Mouse (Mus musculus) megakaryocyte-erythroid progenitor cell, adult 5-6 weeks (primary cell): ENCODE measurements at regions not wholly inside any gene's neighbourhood (a gene's known extent, or its start where the extent isn't known, plus 50 kb on each side); places are given as distances from the start of the nearest gene placed in this dataset.

Experiments used
- ATAC-seq: replicated peaks from 2 replicates; pipeline ENCODE4 v1.8.0; 2016; ENCODE audit warnings: mild to moderate bottlenecking, inconsistent platforms; ENCODE audit not compliant: severe bottlenecking, poor library complexity, low FRiP score, low TSS enrichment

- no peak for ATAC-seq
These were observed 83.5 kb upstream of the Daam1 start for GRCm38 (mm10) chr12:71747386-71747785.

DNA sequence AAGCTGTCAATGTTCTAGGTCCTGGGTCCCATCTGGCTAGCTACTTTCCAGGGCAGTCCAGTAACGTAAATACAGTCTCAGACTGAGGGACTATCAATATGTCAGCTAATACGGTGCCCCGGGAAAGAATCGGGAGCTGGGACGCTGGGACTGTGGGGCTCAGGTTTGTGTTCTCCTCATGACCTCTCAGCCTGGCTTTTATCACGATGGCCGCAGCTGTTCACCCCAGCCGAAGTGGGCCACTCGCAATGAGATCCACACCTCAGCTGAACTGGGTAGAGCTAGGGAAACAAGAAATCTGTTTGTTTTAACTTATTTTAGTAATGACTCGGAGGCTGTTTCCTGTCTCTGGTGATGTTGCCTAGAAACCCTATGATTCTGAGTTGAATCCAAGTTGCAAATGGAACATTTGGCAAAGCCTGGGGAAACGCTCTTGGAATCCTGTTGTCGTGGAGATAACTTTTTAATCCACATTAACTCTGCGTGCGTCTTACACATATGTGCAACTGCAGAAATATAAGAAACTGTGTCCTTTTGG, 83.0 kb upstream of the Daam1 start:
- no peak for ATAC-seq

GRCm38 (mm10) chr12:71748731-71749130, 82.1 kb upstream of the Daam1 start:
- no peak for ATAC-seq

GRCm38 (mm10) chr12:71749668-71750067, 81.2 kb upstream of the Daam1 start:
- ATAC-seq, result no peak

GRCm38 (mm10) chr12:71752741-71753260, 78.1 kb upstream of the Daam1 start:
- ATAC-seq, result no peak

DNA sequence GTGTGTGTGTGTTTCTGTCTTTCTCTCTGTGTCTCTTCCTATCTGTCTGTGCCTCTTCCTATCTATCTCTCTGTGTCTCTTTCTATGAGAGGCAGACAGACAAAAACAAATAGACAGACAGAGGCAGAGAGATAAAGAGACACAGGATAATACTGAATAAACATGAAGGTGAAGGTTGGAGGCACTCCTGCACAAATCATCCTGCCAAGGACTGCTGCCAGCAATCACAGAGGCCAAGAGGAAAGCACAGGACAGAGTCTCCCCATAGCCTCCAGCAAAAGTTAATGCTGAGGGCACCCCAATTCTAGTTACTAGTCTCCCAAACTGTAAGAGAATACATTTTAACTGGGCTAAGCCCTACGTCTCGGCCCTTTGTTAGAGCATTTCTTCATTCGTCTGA, 77.6 kb upstream of the Daam1 start:
- no peak for ATAC-seq

- no peak for ATAC-seq
These were observed 67.7 kb upstream of the Daam1 start for GRCm38 (mm10) chr12:71763194-71763593.

- ATAC-seq, result no peak
These were observed 64.8 kb upstream of the Daam1 start for GRCm38 (mm10) chr12:71766086-71766485.

GRCm38 (mm10) chr12:71766636-71767035, 64.2 kb upstream of the Daam1 start:
- ATAC-seq, result no peak

DNA sequence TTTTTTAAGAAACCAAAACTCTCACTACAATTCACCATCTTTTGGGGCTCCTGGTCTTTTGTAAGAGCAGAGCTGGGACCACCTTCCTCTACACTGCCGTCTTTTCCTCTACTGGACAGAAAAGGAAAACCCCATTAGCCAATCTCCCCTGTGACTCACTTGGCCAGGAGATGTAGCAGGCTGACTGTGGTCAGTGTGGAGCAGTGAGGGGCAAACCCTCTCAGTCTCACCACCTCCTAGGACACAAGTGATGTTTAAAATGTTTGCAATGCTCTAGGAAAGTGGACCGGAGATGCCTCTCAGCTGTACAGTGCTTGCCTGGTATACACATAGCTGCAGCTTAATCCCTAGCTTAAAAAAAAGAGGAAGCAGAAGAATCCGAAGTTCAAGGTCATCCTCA, 63.0 kb upstream of the Daam1 start:
- no peak for ATAC-seq

GRCm38 (mm10) chr12:71768471-71768870, 62.4 kb upstream of the Daam1 start:
- ATAC-seq, result peak; percentile 81

DNA sequence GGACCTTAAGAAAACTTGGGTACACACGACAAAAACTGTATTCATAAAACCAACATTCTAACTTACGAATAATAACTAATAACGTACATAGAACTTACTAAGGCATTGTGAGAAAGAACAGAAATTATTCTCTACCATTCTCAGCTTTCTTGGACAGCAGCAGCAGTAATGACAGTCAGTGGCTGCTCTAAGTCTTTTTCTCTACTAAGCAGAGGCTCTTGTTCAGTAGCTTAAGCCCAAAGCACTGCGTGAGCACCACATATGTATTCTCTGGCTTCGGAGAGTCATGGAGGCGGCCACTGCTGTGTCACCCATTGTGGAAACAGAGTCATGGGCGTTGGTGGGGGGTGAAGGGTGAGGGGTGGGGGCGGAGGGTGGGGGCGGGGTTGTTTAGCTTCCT, 62.0 kb upstream of the Daam1 start:
- 0 out of 2 replicates have a peak, but pooled peaks have one; percentile 27 for ATAC-seq

DNA sequence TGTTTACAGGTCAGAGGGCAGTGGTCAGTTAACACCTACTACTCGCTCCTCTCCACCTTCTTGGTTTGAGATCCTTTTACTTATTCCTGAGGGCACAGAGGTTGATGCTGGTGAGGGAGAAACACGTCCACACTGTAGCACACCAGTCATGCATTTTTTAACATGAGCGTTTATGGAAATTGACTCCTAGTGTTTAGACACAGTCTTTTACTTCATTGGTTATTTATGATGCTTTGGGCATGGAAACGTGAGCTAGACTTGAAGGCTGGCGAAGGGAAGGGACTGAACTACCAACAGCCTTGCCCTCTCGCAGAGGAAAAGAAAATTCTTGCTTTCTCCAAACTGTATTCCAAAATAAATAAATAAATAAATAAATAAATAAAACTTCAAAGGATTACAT, 61.6 kb upstream of the Daam1 start:
- no peak for ATAC-seq

DNA sequence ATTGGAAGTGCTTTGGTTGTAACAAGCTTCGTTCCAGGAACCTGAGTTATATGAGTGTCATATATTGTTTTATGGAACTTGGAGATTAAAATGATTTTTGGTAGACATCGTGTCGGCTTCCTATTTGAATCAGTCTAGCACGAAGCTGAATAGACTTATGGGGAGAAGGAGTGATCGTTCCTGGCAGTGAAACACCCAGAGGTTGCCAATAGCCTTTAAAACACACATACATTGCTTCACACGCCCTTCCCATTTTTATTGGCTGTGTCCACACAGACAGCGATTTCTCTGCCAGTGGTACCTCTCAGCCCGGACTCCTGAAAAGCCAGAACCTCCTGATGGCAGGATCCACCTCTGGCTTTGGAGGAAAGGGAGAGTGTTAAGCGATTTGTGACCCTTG, 57.0 kb upstream of the Daam1 start:
- ATAC-seq, result no peak

- ATAC-seq, result no peak
These were observed 55.8 kb upstream of the Daam1 start for GRCm38 (mm10) chr12:71775126-71775525.

DNA sequence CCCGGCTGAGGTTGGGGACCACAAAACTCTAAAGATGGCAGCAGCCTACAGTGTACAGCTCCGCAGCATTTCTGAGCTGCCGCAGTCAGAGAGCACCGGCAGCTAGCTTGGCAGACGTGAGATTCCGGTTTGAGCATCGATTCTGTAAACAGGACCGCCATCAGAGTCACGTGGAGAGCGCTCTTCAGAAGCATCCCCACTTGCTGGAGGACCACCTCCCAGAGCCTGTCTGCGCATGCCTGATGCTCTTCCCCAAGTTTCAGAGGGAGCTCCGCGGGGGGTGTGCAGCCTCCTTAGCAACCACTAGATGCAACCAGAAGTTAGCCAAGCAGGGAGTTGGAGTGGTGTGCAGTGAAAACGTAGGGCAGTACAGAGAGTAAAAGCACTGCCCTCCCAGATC, 52.7 kb upstream of the Daam1 start:
- no peak for ATAC-seq

- no peak for ATAC-seq
These were observed 51.9 kb upstream of the Daam1 start for GRCm38 (mm10) chr12:71778948-71779347.

DNA sequence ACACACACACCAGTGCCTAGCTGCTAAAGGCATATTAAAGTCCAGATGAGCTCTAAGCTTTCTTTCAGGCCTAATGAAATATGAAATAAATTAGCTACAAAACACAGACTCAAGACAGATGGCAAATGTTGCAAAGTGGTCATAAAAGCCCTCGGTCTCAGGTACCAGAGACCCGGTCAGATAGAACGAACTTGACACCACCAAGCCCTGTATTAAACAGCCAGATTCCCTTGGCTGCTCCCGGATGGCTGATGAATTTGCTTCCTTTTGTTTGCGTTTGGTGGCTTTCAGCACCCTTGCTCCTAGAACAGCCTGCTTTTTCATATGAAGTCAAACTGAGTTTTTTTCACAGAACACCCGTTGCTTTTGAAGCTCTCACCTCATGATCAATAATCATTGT, 51.5 kb upstream of the Daam1 start:
- ATAC-seq, result no peak
